Mouse (Mus musculus) heart, adult 8-10 months (tissue): ENCODE data around the gene Lax1. TPM values are rescaled to one million over a fixed set of nuclear protein-coding genes. Genes with fewer than 3 reads are reported as not detected.

Experiments
- DNase-seq: peaks from one replicate; pipeline ENCODE4 v3.0.0; 2022; ENCODE audit warnings: low spot score
- microRNA-seq: library from miRNA; unstranded; fragments of <30 nt; microRNA quantifications from one replicate; pipeline ENCODE4 v1.2.0, GENCODE M21; 2022
- total RNA-seq, 4 experiments: library from RNA; stranded (reverse); gene quantifications; 2 replicates each; pipeline ENCODE4 v1.2.4; 2022

The Lax1 gene
- total RNA-seq, 4 experiments from 2014 or later: 0.19 to 0.38 (median 0.23) TPM; not detected in 1

DNA sequence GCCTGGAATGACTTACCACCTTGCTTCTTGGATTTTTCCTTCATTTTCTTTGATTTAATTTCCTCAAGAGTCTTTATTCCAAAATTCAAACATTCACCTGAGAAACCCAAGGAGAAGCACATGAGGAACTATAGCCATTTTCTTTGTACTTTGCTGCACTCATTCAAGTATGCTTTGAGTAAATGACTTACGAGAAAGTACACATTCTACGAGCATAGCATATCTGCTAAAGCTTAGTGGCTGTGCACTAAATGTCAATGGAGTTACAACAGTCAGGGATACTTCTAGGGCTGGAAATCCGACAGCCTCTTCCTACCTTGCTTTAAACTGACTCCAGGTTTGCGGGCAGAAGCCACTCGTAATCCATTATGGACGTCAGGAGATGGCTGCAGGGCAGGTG, 51.4 kb downstream of the Lax1 start:
- DNase-seq: no peak

DNA sequence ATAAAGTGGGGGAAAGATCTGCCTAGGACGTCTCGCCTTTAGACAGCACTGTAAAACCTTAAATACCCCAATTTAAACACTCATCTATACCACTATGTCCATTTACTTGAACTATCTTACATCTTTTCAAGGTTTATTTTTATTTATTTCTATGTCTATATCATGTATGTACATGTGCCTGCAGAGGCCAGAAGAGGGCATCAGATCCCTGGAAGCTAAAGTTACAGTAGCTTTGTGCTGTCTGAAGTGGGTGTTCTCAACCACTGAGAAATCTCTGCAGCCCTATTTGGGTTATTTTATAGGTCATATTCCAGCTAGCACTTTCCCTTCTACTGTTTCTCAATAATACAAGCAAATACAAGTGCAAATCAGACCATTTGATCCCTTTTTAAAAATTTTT, 57.7 kb downstream of the Lax1 start:
- DNase-seq: no peak

Small RNAs within 50 kb of the gene (microRNA-seq; reads per million reads assigned to microRNA genes)
- not detected for gene Mir6903

Other genes with a start within 250 kb of the Lax1 start
- 10 to 100 TPM; 56.9 to 65.9 (median 62.7) TPM for gene Snrpe, start 79.8 kb downstream of the Lax1 start, total RNA-seq
- gene Zbed6, start 29.2 kb downstream of the Lax1 start, total RNA-seq: 1 to 10 TPM; 2.0 to 4.7 (median 3.3) TPM
- 10 to 100 TPM; 11.2 to 15.3 (median 13.6) TPM for gene Gm38394, start 28.8 kb downstream of the Lax1 start, total RNA-seq
- gene Atp2b4, start 110.9 kb upstream of the Lax1 start, total RNA-seq: 10 to 100 TPM; 15.9 to 20.8 (median 18.8) TPM
- under 1 TPM in 2 of 4 experiments, not detected in 2; 0.31 to 0.44 TPM for gene Optc, start 217.9 kb upstream of the Lax1 start, total RNA-seq
- gene Prelp, start 231.3 kb upstream of the Lax1 start, total RNA-seq: 10 to 100 TPM; 26.0 to 28.4 (median 27.1) TPM